Mouse (Mus musculus): Measurements from ENCODE around the gene Nrp1. TPM values are rescaled to one million over a fixed set of nuclear protein-coding genes. Genes with fewer than 3 reads are reported as not detected.

Gene Nrp1
- polyA plus RNA-seq, 1 experiment = 1.1 TPM

DNA sequence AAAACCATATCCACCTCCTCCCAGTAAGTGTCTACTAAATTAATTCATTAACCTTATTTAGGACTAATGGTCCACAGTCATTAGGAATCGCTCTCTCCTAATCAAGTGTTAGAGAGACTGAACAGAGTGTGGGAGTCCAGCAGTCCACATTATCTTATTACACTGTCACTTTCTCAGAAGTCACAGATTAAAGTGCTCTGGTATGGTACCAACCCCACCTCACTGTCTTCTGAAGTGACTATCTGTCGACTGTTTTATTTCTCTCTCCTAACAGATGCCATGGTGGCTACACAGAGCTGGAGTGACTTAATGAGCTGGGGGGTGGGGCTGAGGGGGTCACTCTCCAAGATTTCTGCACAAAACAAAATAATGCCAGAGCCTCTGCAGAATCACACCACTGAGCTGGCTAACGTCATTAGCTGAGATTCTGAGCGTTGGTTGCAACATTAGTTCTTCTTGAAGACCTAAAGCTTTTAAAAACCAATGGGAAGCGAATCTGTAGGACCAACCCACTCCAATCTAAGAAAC, 3.0 kb downstream of the Nrp1 start:
- H3K4me1 ChIP-seq = peaks cover 35% of the 10 kb centered on the region
- no peak for TF ChIP-seq FLI1 (IDR thresholded peaks at IDR 0.05; ENCODE audit: low read length)
- peaks cover 82% of the 10 kb centered on the region for H3K27me3 ChIP-seq (replicated peaks)
- no peaks in the 10 kb centered on the region for H3K9me3 ChIP-seq
- no peaks in the 10 kb centered on the region for H3K36me3 ChIP-seq (replicated peaks; ENCODE audit: low read length)
- H3K4me3 ChIP-seq (replicated peaks) = no peak overlapping the region

GRCm38 (mm10) chr8:128362940-128363595, 4.7 kb downstream of the Nrp1 start:
- Histone ChIP-seq H3K9me3 (no peaks in the 10 kb centered on the region), H3K36me3 (replicated peaks; ENCODE audit: low read length) (no peaks in the 10 kb centered on the region), H3K4me3 (replicated peaks) (no peak overlapping the region), H3K4me1 (peaks cover 20% of the 10 kb centered on the region), H3K27me3 (replicated peaks) (peaks cover 70% of the 10 kb centered on the region)
- TF ChIP-seq FLI1 (IDR thresholded peaks at IDR 0.05; ENCODE audit: low read length) (no peak), GATA1 (IDR thresholded peaks at IDR 0.05; ENCODE audit: borderline replicate concordance, low read length) (no peak)

DNA sequence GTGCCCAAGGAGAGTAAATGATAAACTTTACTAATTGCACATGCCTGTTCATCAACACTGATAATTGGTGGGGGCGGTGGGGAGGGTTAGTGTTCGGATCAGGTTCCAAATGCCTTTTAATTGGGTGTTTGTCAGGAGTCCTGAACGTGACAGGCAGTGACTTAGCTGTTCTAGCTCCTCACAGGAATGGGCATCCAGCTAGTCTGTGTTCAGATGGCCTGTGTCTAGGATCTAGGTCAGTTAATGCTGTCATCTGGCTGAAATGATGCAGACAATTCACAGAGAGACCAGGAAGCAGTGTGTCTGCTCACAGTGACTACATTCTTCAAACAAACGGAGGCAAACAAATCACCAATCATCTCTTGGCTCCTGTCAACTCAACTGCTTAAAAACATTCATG, 12.1 kb downstream of the Nrp1 start:
- H3K36me3 ChIP-seq (replicated peaks; ENCODE audit: low read length) = no peaks in the 10 kb centered on the region
- no peak for TF ChIP-seq GATA1 (IDR thresholded peaks at IDR 0.05; ENCODE audit: borderline replicate concordance, low read length)
- no peak for TF ChIP-seq FLI1 (IDR thresholded peaks at IDR 0.05; ENCODE audit: low read length)
- H3K27me3 ChIP-seq (replicated peaks) = peaks cover 25% of the 10 kb centered on the region
- H3K4me1 ChIP-seq = no peaks in the 10 kb centered on the region
- H3K4me3 ChIP-seq (replicated peaks) = no peak overlapping the region
- H3K9me3 ChIP-seq = no peaks in the 10 kb centered on the region

- Histone ChIP-seq H3K36me3 (replicated peaks; ENCODE audit: low read length) (no peaks in the 10 kb centered on the region), H3K4me3 (replicated peaks) (no peak overlapping the region), H3K4me1 (no peaks in the 10 kb centered on the region), H3K27me3 (replicated peaks) (peaks cover 20% of the 10 kb centered on the region), H3K9me3 (no peaks in the 10 kb centered on the region)
- TF ChIP-seq GATA1 (IDR thresholded peaks at IDR 0.05; ENCODE audit: borderline replicate concordance, low read length) (no peak), FLI1 (IDR thresholded peaks at IDR 0.05; ENCODE audit: low read length) (no peak)
Observed at GRCm38 (mm10) chr8:128371026-128371425, 12.6 kb downstream of the Nrp1 start.

DNA sequence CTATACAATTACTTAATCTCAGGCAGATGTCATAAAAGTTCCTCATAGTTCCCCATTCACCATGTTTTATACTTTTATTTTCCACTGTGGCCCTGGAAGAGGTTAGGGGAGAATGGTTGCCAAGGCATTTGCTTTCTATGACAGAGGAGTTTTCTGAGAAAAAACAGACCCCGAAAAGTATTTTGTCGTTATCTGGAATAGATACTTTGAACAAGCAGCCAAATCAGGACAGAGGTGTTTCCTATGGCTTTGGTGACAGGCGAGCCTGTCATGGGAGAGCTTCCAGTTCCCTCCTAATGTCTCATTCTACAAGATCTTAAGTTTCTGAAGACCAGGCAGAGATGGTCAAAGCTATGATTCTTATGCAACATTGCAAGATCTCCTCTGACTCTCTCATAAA, 13.4 kb downstream of the Nrp1 start:
- Histone ChIP-seq H3K9me3 (no peaks in the 10 kb centered on the region), H3K4me1 (no peaks in the 10 kb centered on the region), H3K36me3 (replicated peaks; ENCODE audit: low read length) (no peaks in the 10 kb centered on the region), H3K27me3 (replicated peaks) (peaks cover 15% of the 10 kb centered on the region), H3K4me3 (replicated peaks) (no peak overlapping the region)
- TF ChIP-seq FLI1 (IDR thresholded peaks at IDR 0.05; ENCODE audit: low read length) (no peak), GATA1 (IDR thresholded peaks at IDR 0.05; ENCODE audit: borderline replicate concordance, low read length) (no peak)

GRCm38 (mm10) chr8:128372724-128373123, 14.3 kb downstream of the Nrp1 start:
- H3K4me1 ChIP-seq = no peaks in the 10 kb centered on the region
- H3K9me3 ChIP-seq = no peaks in the 10 kb centered on the region
- no peaks in the 10 kb centered on the region for H3K36me3 ChIP-seq (replicated peaks; ENCODE audit: low read length)
- no peak overlapping the region for H3K4me3 ChIP-seq (replicated peaks)
- TF ChIP-seq GATA1 (IDR thresholded peaks at IDR 0.05; ENCODE audit: borderline replicate concordance, low read length) (no peak), FLI1 (IDR thresholded peaks at IDR 0.05; ENCODE audit: low read length) (no peak)
- H3K27me3 ChIP-seq (replicated peaks) = peaks cover 12% of the 10 kb centered on the region

DNA sequence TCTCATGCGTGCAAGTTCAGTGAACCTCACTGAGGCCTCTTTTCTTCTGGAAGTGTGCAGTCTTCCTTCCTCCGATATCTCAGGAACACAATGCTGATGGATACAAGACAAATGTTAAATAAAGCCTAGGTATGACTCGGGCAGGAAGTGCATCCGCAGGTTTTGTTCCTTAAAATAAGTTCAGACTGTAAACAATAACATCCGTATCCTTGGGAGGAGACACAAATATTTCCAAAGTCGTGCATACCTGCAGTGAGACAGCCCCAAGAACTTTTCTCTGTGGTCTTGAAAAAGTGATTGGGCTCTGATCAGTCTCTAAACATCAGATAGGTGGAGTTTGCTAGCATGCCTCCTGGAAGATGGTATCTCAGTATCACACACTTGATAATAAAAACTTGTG, 15.0 kb downstream of the Nrp1 start:
- no peaks in the 10 kb centered on the region for H3K4me1 ChIP-seq
- H3K4me3 ChIP-seq (replicated peaks) = no peak overlapping the region
- TF ChIP-seq FLI1 (IDR thresholded peaks at IDR 0.05; ENCODE audit: low read length) (no peak), GATA1 (IDR thresholded peaks at IDR 0.05; ENCODE audit: borderline replicate concordance, low read length) (no peak)
- H3K36me3 ChIP-seq (replicated peaks; ENCODE audit: low read length) = no peaks in the 10 kb centered on the region
- H3K27me3 ChIP-seq (replicated peaks) = peaks cover 12% of the 10 kb centered on the region
- H3K9me3 ChIP-seq = no peaks in the 10 kb centered on the region

- Histone ChIP-seq H3K9me3 (no peaks in the 10 kb centered on the region), H3K4me3 (replicated peaks) (no peak overlapping the region), H3K27me3 (replicated peaks) (peaks cover 10% of the 10 kb centered on the region), H3K36me3 (replicated peaks; ENCODE audit: low read length) (no peaks in the 10 kb centered on the region), H3K4me1 (no peaks in the 10 kb centered on the region)
- TF ChIP-seq GATA1 (IDR thresholded peaks at IDR 0.05; ENCODE audit: borderline replicate concordance, low read length) (no peak), FLI1 (IDR thresholded peaks at IDR 0.05; ENCODE audit: low read length) (no peak)
Observed at GRCm38 (mm10) chr8:128375291-128375690, 16.9 kb downstream of the Nrp1 start.

- Histone ChIP-seq H3K9me3 (no peaks in the 10 kb centered on the region), H3K27me3 (replicated peaks) (no peaks in the 10 kb centered on the region), H3K4me3 (replicated peaks) (no peak overlapping the region), H3K36me3 (replicated peaks; ENCODE audit: low read length) (no peaks in the 10 kb centered on the region), H3K4me1 (peaks cover 6% of the 10 kb centered on the region; the same call in 1 of the 2 replicates)
- TF ChIP-seq FLI1 (IDR thresholded peaks at IDR 0.05; ENCODE audit: low read length) (no peak), GATA1 (IDR thresholded peaks at IDR 0.05; ENCODE audit: borderline replicate concordance, low read length) (no peak)
Observed at GRCm38 (mm10) chr8:128383176-128383575, 24.8 kb downstream of the Nrp1 start.

- Histone ChIP-seq H3K4me3 (replicated peaks) (no peak overlapping the region), H3K9me3 (no peaks in the 10 kb centered on the region), H3K36me3 (replicated peaks; ENCODE audit: low read length) (no peaks in the 10 kb centered on the region), H3K27me3 (replicated peaks) (no peaks in the 10 kb centered on the region), H3K4me1 (peaks cover 6% of the 10 kb centered on the region; the same call in 1 of the 2 replicates)
- no peak for TF ChIP-seq FLI1 (IDR thresholded peaks at IDR 0.05; ENCODE audit: low read length)
- TF ChIP-seq GATA1 (IDR thresholded peaks at IDR 0.05; ENCODE audit: borderline replicate concordance, low read length) = no peak
Observed at GRCm38 (mm10) chr8:128384366-128384765, 26.0 kb downstream of the Nrp1 start.

Measured in megakaryocyte, embryonic 14.5 days (primary cell).